Mouse (Mus musculus): ENCODE data around the gene Tiam1.

- TF ChIP-seq CTCF (IDR thresholded peaks at IDR 0.05; ENCODE audit: low read depth, low read length) (no peak), POLR2AphosphoS5 (IDR thresholded peaks at IDR 0.05; ENCODE audit: insufficient replicate concordance, low read depth, low read length) (no peak), GATA2 (IDR thresholded peaks at IDR 0.05; ENCODE audit: borderline replicate concordance, low read depth, low read length) (no peak)
Measured at GRCm38 (mm10) chr16:90128361-90128760, 15.2 kb downstream of the Tiam1 start.
